Mouse (Mus musculus) cerebellum, postnatal 36 days (tissue): ENCODE data around the gene Gpatch1.
A peak's percentile ranks its signal among the peaks of the same experiment; 100 is the strongest.

ENCODE experiments used
- DNase-seq, 2 experiments: peaks; one replicate each; pipeline ENCODE4 v3.0.0; 2021 to 2022; ENCODE audit warnings: mixed read lengths in 2 of 2

Gene Gpatch1

DNA sequence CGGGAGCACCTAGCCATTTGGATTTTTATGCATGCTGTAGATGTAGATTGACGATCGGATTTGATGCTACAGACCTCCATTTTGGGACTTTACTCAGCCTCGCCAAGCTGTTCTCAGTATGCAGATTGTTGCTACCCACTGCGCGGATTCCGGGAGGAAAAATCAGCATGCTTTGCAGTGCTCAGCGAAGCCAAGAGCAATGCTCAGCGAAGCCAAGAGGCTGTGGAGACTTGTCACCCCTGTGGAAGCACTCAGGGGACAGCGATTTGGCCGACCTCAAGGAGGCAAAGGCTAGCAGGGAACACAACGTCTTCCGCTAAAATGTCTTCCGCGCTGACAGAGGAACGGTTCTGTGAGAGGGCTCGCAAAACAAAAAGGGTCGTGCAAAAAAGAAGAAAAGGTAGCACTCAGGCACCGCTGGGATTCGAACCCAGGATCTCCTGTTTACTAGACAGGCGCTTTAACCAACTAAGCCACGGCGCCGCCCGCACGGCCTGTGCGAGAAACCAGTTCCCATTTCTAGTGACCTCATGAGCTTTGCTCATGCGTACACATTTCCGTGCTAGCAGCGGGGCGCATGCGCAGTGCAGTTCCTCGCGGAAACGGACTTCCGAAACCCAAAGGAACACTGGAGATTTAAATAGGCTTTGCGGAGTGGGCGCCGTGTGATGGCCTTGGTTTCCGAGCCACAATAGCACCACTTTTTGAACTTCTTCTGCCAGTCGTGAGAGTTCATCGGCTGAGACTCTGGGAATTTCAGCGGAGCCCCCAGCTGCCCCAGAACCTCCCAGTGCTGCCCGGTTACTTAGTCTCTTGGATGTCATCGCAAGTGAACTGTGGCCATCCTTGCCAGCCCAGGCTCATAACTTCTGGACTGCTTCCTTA is 83.6 kb downstream of the Gpatch1 start:
- DNase-seq = peak; percentile 96 to 99

DNA sequence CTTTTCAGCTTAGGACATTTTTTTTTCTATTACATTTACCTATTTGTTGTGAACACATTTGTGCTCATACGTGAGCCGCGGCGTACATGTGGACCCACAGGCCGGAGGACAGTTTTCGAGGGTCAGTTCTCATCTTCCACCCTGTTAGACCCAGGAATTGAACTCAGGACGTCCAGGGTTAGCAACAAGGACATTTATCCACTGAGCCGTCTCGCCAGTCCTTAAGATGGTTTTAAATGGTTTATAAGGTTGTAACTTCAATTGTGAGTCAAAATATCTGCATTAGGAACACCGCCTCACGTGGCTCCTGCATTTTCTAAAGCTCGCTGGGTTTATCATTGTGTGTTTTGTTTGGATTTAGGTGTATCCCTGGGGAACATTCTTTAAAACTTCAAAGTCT is 84.4 kb downstream of the Gpatch1 start:
- peak in 1 of 2 experiments; percentile 24 for DNase-seq

DNA sequence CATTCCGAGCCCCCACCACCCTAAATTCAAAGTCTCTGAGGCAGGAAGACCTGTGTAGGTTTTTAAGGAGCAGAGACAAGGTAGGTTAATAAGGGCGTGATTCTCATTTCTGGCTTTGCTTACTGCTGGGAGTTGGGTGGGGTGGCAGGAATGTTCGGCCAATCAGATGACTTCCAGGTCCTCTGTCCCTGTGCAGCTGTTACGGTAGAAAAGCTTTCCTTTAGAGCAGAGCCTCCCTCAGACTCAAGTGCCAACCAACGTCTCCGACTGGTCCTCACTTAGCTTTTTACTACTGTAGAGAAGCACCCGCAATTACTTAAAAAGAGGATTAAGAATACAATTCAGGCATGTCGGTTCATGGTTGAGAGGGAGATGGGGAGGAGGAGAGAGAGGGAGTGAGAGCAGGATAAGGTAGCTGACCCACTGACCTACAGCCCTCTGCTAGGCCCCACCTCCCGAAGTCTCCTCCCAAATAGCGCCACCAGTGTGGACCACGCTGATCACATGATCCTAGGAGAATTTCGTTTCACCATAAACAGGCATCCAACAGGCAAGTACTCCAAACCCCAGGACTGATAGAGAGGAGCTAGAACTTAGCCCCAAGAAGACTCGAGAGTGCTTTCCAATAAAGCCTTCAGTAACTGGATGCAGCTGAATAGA is 85.3 kb downstream of the Gpatch1 start:
- DNase-seq = no peak

DNA sequence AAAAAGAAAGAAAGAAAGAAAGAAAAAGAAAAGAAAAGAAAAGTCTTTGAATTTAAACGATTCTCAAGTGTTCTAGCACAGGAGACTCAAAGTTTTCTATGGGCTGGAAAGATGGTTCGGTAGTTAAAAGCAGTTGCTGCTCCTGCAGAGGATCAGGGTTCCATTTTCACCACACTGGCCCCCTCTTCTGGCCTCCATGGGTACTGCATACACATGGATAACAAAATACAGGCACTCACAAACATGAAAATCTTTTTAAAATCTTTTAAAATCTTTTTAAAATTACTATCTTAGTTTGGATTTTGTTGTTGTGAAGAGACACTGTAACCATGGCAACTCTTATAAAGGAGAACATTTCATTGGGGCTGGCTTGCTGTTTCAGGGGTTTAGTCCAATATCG is 87.9 kb downstream of the Gpatch1 start:
- no peak for DNase-seq
